Mouse (Mus musculus) ES-E14 (cell line): ENCODE data around the gene Dgat2.

Experiments used
- CHD2 ChIP-seq: IDR thresholded peaks from 2 replicates; pipeline ENCODE4 v1.6.1; 2014; ENCODE audit warnings: mild to moderate bottlenecking, low read depth, low read length, inconsistent platforms
- HCFC1 ChIP-seq: IDR thresholded peaks from 2 replicates; pipeline ENCODE4 v1.6.1; 2012; ENCODE audit warnings: low read length, inconsistent platforms, borderline replicate concordance; ENCODE audit not compliant: insufficient read depth
- MAFK ChIP-seq: IDR thresholded peaks from 2 replicates; pipeline ENCODE4 v1.6.1; 2014; ENCODE audit warnings: mild to moderate bottlenecking, low read depth, low read length, inconsistent platforms; ENCODE audit not compliant: insufficient read depth
- ZC3H11A ChIP-seq: IDR thresholded peaks from 2 replicates; pipeline ENCODE4 v1.6.1; 2012; ENCODE audit warnings: low read depth, mild to moderate bottlenecking, inconsistent platforms, low read length, borderline replicate concordance
- ZNF384 ChIP-seq: IDR thresholded peaks from 2 replicates; pipeline ENCODE4 v1.6.1; 2012; ENCODE audit warnings: low read depth, low read length, inconsistent platforms

- no peak for TF ChIP-seq HCFC1
- no peak for TF ChIP-seq MAFK
- no peak for TF ChIP-seq ZNF384
- no peak for TF ChIP-seq CHD2
- TF ChIP-seq ZC3H11A, result no peak
Observed at GRCm38 (mm10) chr7:99158904-99159303, 23.6 kb downstream of the Dgat2 start.
